Mouse (Mus musculus) bone marrow, adult 2 months (tissue): ENCODE measurements around the gene Tspan31.

Experiments
- CTCF ChIP-seq: fragments of 200-500 bp; IDR thresholded peaks from 2 replicates; pipeline ENCODE4 v1.5.1; 2011; ENCODE audit warnings: low read length, control low read depth; ENCODE audit not compliant: control insufficient read depth, insufficient read depth
- POLR2A ChIP-seq: fragments of 200-500 bp; IDR thresholded peaks from 2 replicates; pipeline ENCODE4 v1.6.1; 2011; ENCODE audit warnings: low read depth, mild to moderate bottlenecking, control low read depth, low read length, borderline replicate concordance; ENCODE audit not compliant: control insufficient read depth

GRCm38 (mm10) chr10:127056490-127056889 is 13.6 kb downstream of the Tspan31 start:
- TF ChIP-seq CTCF = no peak
- TF ChIP-seq POLR2A = no peak
